Comparison of ENCODE assay signal across 10 mouse cellular contexts in genomic region chr2:172226945-172227344, GRCm38 (mm10). TPM values are rescaled to one million over a fixed set of nuclear protein-coding genes. Genes with fewer than 3 reads are reported as not detected.
A peak's percentile ranks its signal among the peaks of the same experiment; 100 is the strongest.
DNase-seq lines count a peak whose midpoint lies in the region; ATAC-seq lines count a peak whose summit lies in the region.
"Had no signal": no experiment of that assay in that cellular context is flagged by ENCODE, and none has a peak within 500 bp of the region (broad histone marks: within the 10 kb centered on the region; RNA-seq: fewer than 3 reads in every experiment).

No protein-coding gene starts in this region.

- H3K27me3 ChIP-seq in forebrain, embryonic 11.5 days (ENCODE audit: control insufficient read depth, insufficient read depth, low read length): no peaks in the 10 kb centered on the region
- H3K27me3 ChIP-seq in forebrain, embryonic 10.5 days (ENCODE audit: poor library complexity, severe bottlenecking): peaks cover 17% of the 10 kb centered on the region
- H3K27me3 ChIP-seq in midbrain, embryonic 14.5 days (ENCODE audit: control insufficient read depth, insufficient read depth, low read length): peaks cover 3% of the 10 kb centered on the region; the same call in 1 of the 2 replicates

- no peak overlapping the region for H3K9ac ChIP-seq in forebrain, embryonic 11.5 days (ENCODE audit: low read length)
- no peak overlapping the region for H3K9ac ChIP-seq in midbrain, embryonic 14.5 days (replicated peaks; ENCODE audit: low read length)

- no peaks in the 10 kb centered on the region for H3K4me1 ChIP-seq in forebrain, embryonic 11.5 days (replicated peaks; ENCODE audit: control insufficient read depth, insufficient read depth, low read length)
- H3K4me1 ChIP-seq in forebrain, embryonic 10.5 days: peaks cover 5% of the 10 kb centered on the region
- no peaks in the 10 kb centered on the region for H3K4me1 ChIP-seq in midbrain, embryonic 14.5 days (ENCODE audit: control insufficient read depth, insufficient read depth, low read length)

- no peaks in the 10 kb centered on the region for H3K36me3 ChIP-seq in forebrain, embryonic 11.5 days (ENCODE audit: control insufficient read depth, insufficient read depth, low read length)
- H3K36me3 ChIP-seq in forebrain, embryonic 10.5 days (replicated peaks): no peaks in the 10 kb centered on the region
- no peaks in the 10 kb centered on the region for H3K36me3 ChIP-seq in midbrain, embryonic 14.5 days (ENCODE audit: control insufficient read depth, insufficient read depth, low read length)

- peak; percentile 61; the same call in 1 of the 2 replicates for ATAC-seq in forebrain, embryonic 11.5 days (replicated peaks; ENCODE audit: low FRiP score)
- 0 out of 2 replicates have a peak, but pooled peaks have one; percentile 48 for ATAC-seq in midbrain, embryonic 14.5 days (ENCODE audit: low FRiP score, low TSS enrichment)

- H3K27ac ChIP-seq in forebrain, embryonic 11.5 days (ENCODE audit: low read depth, low read length): no peak overlapping the region
- no peak overlapping the region for H3K27ac ChIP-seq in forebrain, embryonic 10.5 days
- no peak overlapping the region for H3K27ac ChIP-seq in midbrain, embryonic 14.5 days (replicated peaks; ENCODE audit: low read depth, low read length)
- H3K27ac ChIP-seq: macrophage had no signal

- H3K4me2 ChIP-seq in forebrain, embryonic 11.5 days (ENCODE audit: low read depth, low read length, severe bottlenecking): no peak overlapping the region
- no peak overlapping the region for H3K4me2 ChIP-seq in midbrain, embryonic 14.5 days (ENCODE audit: low read length)

- H3K9me3 ChIP-seq in forebrain, embryonic 11.5 days (ENCODE audit: control insufficient read depth, low read length): no peaks in the 10 kb centered on the region
- H3K9me3 ChIP-seq in forebrain, embryonic 10.5 days: no peaks in the 10 kb centered on the region; the same call in 1 of the 2 replicates
- no peaks in the 10 kb centered on the region for H3K9me3 ChIP-seq in midbrain, embryonic 14.5 days (ENCODE audit: control insufficient read depth, low read length)

- peak; percentile 66 for DNase-seq in forebrain, embryonic 11.5 days (ENCODE audit: low spot score)
- DNase-seq in forebrain, embryonic 10.5 days (ENCODE audit: extremely low spot score, low spot score): no peak
- peak; percentile 76 for DNase-seq in R1 (ENCODE audit: low read depth, low spot score)
- DNase-seq in frontal cortex, adult 2 months (ENCODE audit: extremely low spot score in 1 of 2, low spot score in 1 of 2): peak; percentile 24 to 80
- peak; percentile 66 to 74 for DNase-seq in layer of hippocampus, postnatal 10 days (ENCODE audit: low spot score in 2 of 2)
- DNase-seq in midbrain, embryonic 14.5 days: peak; percentile 88
- no peak for DNase-seq in gastrocnemius, postnatal 4 days (ENCODE audit: low spot score in 2 of 2)
- no peak for DNase-seq in gastrocnemius, postnatal 25 days

- 41% methylated on average over 7 of the region's 7 CpGs for WGBS in forebrain, embryonic 11.5 days
- 40% methylated on average over 7 of the region's 7 CpGs for WGBS in forebrain, embryonic 10.5 days
- WGBS in midbrain, embryonic 14.5 days: 27% methylated on average over 7 of the region's 7 CpGs

- H3K4me3 ChIP-seq in forebrain, embryonic 11.5 days (ENCODE audit: low read depth, low read length): no peak overlapping the region
- no peak overlapping the region for H3K4me3 ChIP-seq in forebrain, embryonic 10.5 days
- no peak overlapping the region for H3K4me3 ChIP-seq in midbrain, embryonic 14.5 days (replicated peaks; ENCODE audit: low read depth, low read length)

RNA-seq across cellular contexts. Expression of gene Mc3r, which starts 21.3 kb away (rescaled TPM):
- polyA plus RNA-seq in forebrain, embryonic 11.5 days (2014; fragmentation: Nextera tagmentation; extraction: Ambion mirVana): 0.09 TPM in 1 of 2 replicates, not detected in the other
- 0.10 TPM in 1 of 2 replicates, not detected in the other for polyA plus RNA-seq in forebrain, embryonic 10.5 days (2016; fragmentation: Nextera tagmentation; extraction: Ambion mirVana)
- 0.13 and 0.22 TPM in 2 replicates for polyA plus RNA-seq in frontal cortex, adult 2 months (2012; rRNA removed)
- total RNA-seq in layer of hippocampus, postnatal 10 days (2021): under 1 TPM; 0.29 to 0.39 TPM
- 0.33 and 0.55 TPM in 2 replicates for polyA plus RNA-seq in midbrain, embryonic 14.5 days (2014; fragmentation: Nextera tagmentation; extraction: Ambion mirVana)
- total RNA-seq in gastrocnemius, postnatal 4 days (2021): not detected
- not detected for total RNA-seq in gastrocnemius, postnatal 25 days (2021)
- polyA plus RNA-seq: heart, embryonic 14.5 days; macrophage had no signal

Comparison
In these comparisons a context has a peak if more than half of its experiments do, and no peak if none do; other contexts are left out.
1. DNase-seq: peak in forebrain, embryonic 11.5 days (single experiment), R1 (single experiment), frontal cortex, adult 2 months (2 of 2), layer of hippocampus, postnatal 10 days (2 of 2) and midbrain, embryonic 14.5 days (single experiment); none in forebrain, embryonic 10.5 days (single experiment), gastrocnemius, postnatal 4 days (0 of 2) and gastrocnemius, postnatal 25 days (single experiment).